Mouse (Mus musculus): ENCODE measurements at regions not wholly inside any gene's neighbourhood (a gene's known extent, or its start where the extent isn't known, plus 50 kb on each side); places are given as distances from the start of the nearest gene placed in this dataset.

- H3K36me3 ChIP-seq (replicated peaks): no peaks in the 10 kb centered on the region
- no peak overlapping the region for H3K4me3 ChIP-seq
- WGBS: 67% methylated on average over 4 of the region's 4 CpGs
These were observed 115.6 kb upstream of the Tdrd3 start for GRCm38 (mm10) chr14:87300838-87301237.

GRCm38 (mm10) chr14:87301564-87301963 lies 114.9 kb upstream of the Tdrd3 start:
- H3K4me1 ChIP-seq: peaks cover 5% of the 10 kb centered on the region
- no peak overlapping the region for H3K4me3 ChIP-seq
- no peak overlapping the region for H3K27ac ChIP-seq (replicated peaks)
- no peak for DNase-seq (ENCODE audit: low spot score)
- WGBS: 81% methylated on average over 5 of the region's 5 CpGs
- H3K36me3 ChIP-seq (replicated peaks): no peaks in the 10 kb centered on the region
- H3K9me3 ChIP-seq: no peaks in the 10 kb centered on the region
- no peaks in the 10 kb centered on the region for H3K27me3 ChIP-seq (replicated peaks; ENCODE audit: low read depth, poor library complexity, severe bottlenecking)

More at GRCm38 (mm10) chr14:87300838-87301237, 115.6 kb upstream of the Tdrd3 start:
- Histone ChIP-seq H3K4me1 (peaks cover 5% of the 10 kb centered on the region), H3K27me3 (replicated peaks; ENCODE audit: low read depth, poor library complexity, severe bottlenecking) (no peaks in the 10 kb centered on the region), H3K27ac (replicated peaks) (no peak overlapping the region), H3K9me3 (no peaks in the 10 kb centered on the region)
- no peak for DNase-seq (ENCODE audit: low spot score)

- H3K27me3 ChIP-seq (replicated peaks; ENCODE audit: low read depth, poor library complexity, severe bottlenecking): no peaks in the 10 kb centered on the region
- H3K4me1 ChIP-seq: no peaks in the 10 kb centered on the region
- H3K9me3 ChIP-seq: no peaks in the 10 kb centered on the region
- no peak for DNase-seq (ENCODE audit: low spot score)
- no peak overlapping the region for H3K4me3 ChIP-seq
- no peaks in the 10 kb centered on the region for H3K36me3 ChIP-seq (replicated peaks)
- no peak overlapping the region for H3K27ac ChIP-seq (replicated peaks)
- 82% methylated on average over 2 of the region's 2 CpGs for WGBS
These were observed 111.0 kb upstream of the Tdrd3 start for GRCm38 (mm10) chr14:87305481-87305880.

GRCm38 (mm10) chr14:87306011-87306410 lies 110.4 kb upstream of the Tdrd3 start:
- no peak overlapping the region for H3K27ac ChIP-seq (replicated peaks)
- H3K27me3 ChIP-seq (replicated peaks; ENCODE audit: low read depth, poor library complexity, severe bottlenecking): no peaks in the 10 kb centered on the region
- no peaks in the 10 kb centered on the region for H3K36me3 ChIP-seq (replicated peaks)
- H3K9me3 ChIP-seq: no peaks in the 10 kb centered on the region
- H3K4me1 ChIP-seq: no peaks in the 10 kb centered on the region
- WGBS: 58% methylated on average over 7 of the region's 7 CpGs
- H3K4me3 ChIP-seq: no peak overlapping the region
- DNase-seq (ENCODE audit: low spot score): peak; percentile 21

- Histone ChIP-seq H3K27ac (replicated peaks) (no peak overlapping the region), H3K4me3 (no peak overlapping the region), H3K4me1 (no peaks in the 10 kb centered on the region), H3K9me3 (no peaks in the 10 kb centered on the region), H3K27me3 (replicated peaks; ENCODE audit: low read depth, poor library complexity, severe bottlenecking) (no peaks in the 10 kb centered on the region), H3K36me3 (replicated peaks) (no peaks in the 10 kb centered on the region)
- no peak for DNase-seq (ENCODE audit: low spot score)
- WGBS: 86% methylated on average over 7 of the region's 7 CpGs
These were observed 108.4 kb upstream of the Tdrd3 start for GRCm38 (mm10) chr14:87308016-87308415.

- Histone ChIP-seq H3K27ac (replicated peaks) (no peak overlapping the region), H3K4me1 (no peaks in the 10 kb centered on the region), H3K27me3 (replicated peaks; ENCODE audit: low read depth, poor library complexity, severe bottlenecking) (no peaks in the 10 kb centered on the region), H3K4me3 (no peak overlapping the region), H3K9me3 (no peaks in the 10 kb centered on the region), H3K36me3 (replicated peaks) (no peaks in the 10 kb centered on the region)
- no peak for DNase-seq (ENCODE audit: low spot score)
- WGBS: 92% methylated on average over 5 of the region's 5 CpGs
These were observed 104.1 kb upstream of the Tdrd3 start for GRCm38 (mm10) chr14:87312318-87312717.

- WGBS: 27% methylated on average over 6 of the region's 6 CpGs
- Histone ChIP-seq H3K9me3 (no peaks in the 10 kb centered on the region), H3K27ac (replicated peaks) (no peak overlapping the region), H3K4me3 (no peak overlapping the region), H3K36me3 (replicated peaks) (no peaks in the 10 kb centered on the region), H3K4me1 (no peaks in the 10 kb centered on the region), H3K27me3 (replicated peaks; ENCODE audit: low read depth, poor library complexity, severe bottlenecking) (no peaks in the 10 kb centered on the region)
- DNase-seq (ENCODE audit: low spot score): peak; percentile 52
These were observed 101.3 kb upstream of the Tdrd3 start for GRCm38 (mm10) chr14:87314999-87315732.

GRCm38 (mm10) chr14:87327841-87328240 lies 88.6 kb upstream of the Tdrd3 start:
- Histone ChIP-seq H3K36me3 (replicated peaks) (no peaks in the 10 kb centered on the region), H3K4me1 (peaks cover 5% of the 10 kb centered on the region; the same call in 1 of the 2 replicates), H3K4me3 (no peak overlapping the region), H3K9me3 (no peaks in the 10 kb centered on the region), H3K27me3 (replicated peaks; ENCODE audit: low read depth, poor library complexity, severe bottlenecking) (no peaks in the 10 kb centered on the region), H3K27ac (replicated peaks) (no peak overlapping the region)
- 60% methylated on average over 1 of the region's 1 CpGs for WGBS
- no peak for DNase-seq (ENCODE audit: low spot score)

- no peak overlapping the region for H3K27ac ChIP-seq (replicated peaks)
- H3K4me1 ChIP-seq: no peaks in the 10 kb centered on the region
- no peaks in the 10 kb centered on the region for H3K27me3 ChIP-seq (replicated peaks; ENCODE audit: low read depth, poor library complexity, severe bottlenecking)
- H3K4me3 ChIP-seq: no peak overlapping the region
- H3K9me3 ChIP-seq: no peaks in the 10 kb centered on the region
- WGBS: 88% methylated on average over 8 of the region's 8 CpGs
- no peaks in the 10 kb centered on the region for H3K36me3 ChIP-seq (replicated peaks)
- no peak for DNase-seq (ENCODE audit: low spot score)
These were observed 78.4 kb upstream of the Tdrd3 start for GRCm38 (mm10) chr14:87337950-87338526.

- Histone ChIP-seq H3K27ac (replicated peaks) (no peak overlapping the region), H3K27me3 (replicated peaks; ENCODE audit: low read depth, poor library complexity, severe bottlenecking) (no peaks in the 10 kb centered on the region), H3K9me3 (no peaks in the 10 kb centered on the region), H3K4me1 (no peaks in the 10 kb centered on the region), H3K4me3 (no peak overlapping the region), H3K36me3 (replicated peaks) (no peaks in the 10 kb centered on the region)
- WGBS: 91% methylated on average over 1 of the region's 1 CpGs
- no peak for DNase-seq (ENCODE audit: low spot score)
These were observed 71.9 kb upstream of the Tdrd3 start for GRCm38 (mm10) chr14:87344540-87344939.

GRCm38 (mm10) chr14:87346812-87347211 lies 69.6 kb upstream of the Tdrd3 start:
- no peak overlapping the region for H3K4me3 ChIP-seq
- no peaks in the 10 kb centered on the region for H3K36me3 ChIP-seq (replicated peaks)
- 90% methylated on average over 3 of the region's 3 CpGs for WGBS
- H3K27ac ChIP-seq (replicated peaks): no peak overlapping the region
- DNase-seq (ENCODE audit: low spot score): no peak
- H3K27me3 ChIP-seq (replicated peaks; ENCODE audit: low read depth, poor library complexity, severe bottlenecking): no peaks in the 10 kb centered on the region
- H3K4me1 ChIP-seq: no peaks in the 10 kb centered on the region
- H3K9me3 ChIP-seq: no peaks in the 10 kb centered on the region

GRCm38 (mm10) chr14:87348825-87349224 lies 67.6 kb upstream of the Tdrd3 start:
- 76% methylated on average over 3 of the region's 3 CpGs for WGBS
- DNase-seq (ENCODE audit: low spot score): no peak
- H3K27ac ChIP-seq (replicated peaks): no peak overlapping the region

GRCm38 (mm10) chr14:87365793-87366192 lies 50.6 kb upstream of the Tdrd3 start:
- no peaks in the 10 kb centered on the region for H3K27me3 ChIP-seq (replicated peaks; ENCODE audit: low read depth, poor library complexity, severe bottlenecking)
- no peak for DNase-seq (ENCODE audit: low spot score)
- no peaks in the 10 kb centered on the region for H3K9me3 ChIP-seq
- no peaks in the 10 kb centered on the region for H3K4me1 ChIP-seq
- no peaks in the 10 kb centered on the region for H3K36me3 ChIP-seq (replicated peaks)
- no peak overlapping the region for H3K4me3 ChIP-seq
- 90% methylated on average over 2 of the region's 2 CpGs for WGBS
- no peak overlapping the region for H3K27ac ChIP-seq (replicated peaks)

More at GRCm38 (mm10) chr14:87348825-87349224, 67.6 kb upstream of the Tdrd3 start:
- no peak overlapping the region for H3K4me3 ChIP-seq
- no peaks in the 10 kb centered on the region for H3K9me3 ChIP-seq
- no peaks in the 10 kb centered on the region for H3K4me1 ChIP-seq
- no peaks in the 10 kb centered on the region for H3K36me3 ChIP-seq (replicated peaks)
- H3K27me3 ChIP-seq (replicated peaks; ENCODE audit: low read depth, poor library complexity, severe bottlenecking): no peaks in the 10 kb centered on the region

All from embryonic facial prominence, embryonic 10.5 days (tissue).